Mouse (Mus musculus): ENCODE results near the gene Lmx1b.

Gene Lmx1b

DNA sequence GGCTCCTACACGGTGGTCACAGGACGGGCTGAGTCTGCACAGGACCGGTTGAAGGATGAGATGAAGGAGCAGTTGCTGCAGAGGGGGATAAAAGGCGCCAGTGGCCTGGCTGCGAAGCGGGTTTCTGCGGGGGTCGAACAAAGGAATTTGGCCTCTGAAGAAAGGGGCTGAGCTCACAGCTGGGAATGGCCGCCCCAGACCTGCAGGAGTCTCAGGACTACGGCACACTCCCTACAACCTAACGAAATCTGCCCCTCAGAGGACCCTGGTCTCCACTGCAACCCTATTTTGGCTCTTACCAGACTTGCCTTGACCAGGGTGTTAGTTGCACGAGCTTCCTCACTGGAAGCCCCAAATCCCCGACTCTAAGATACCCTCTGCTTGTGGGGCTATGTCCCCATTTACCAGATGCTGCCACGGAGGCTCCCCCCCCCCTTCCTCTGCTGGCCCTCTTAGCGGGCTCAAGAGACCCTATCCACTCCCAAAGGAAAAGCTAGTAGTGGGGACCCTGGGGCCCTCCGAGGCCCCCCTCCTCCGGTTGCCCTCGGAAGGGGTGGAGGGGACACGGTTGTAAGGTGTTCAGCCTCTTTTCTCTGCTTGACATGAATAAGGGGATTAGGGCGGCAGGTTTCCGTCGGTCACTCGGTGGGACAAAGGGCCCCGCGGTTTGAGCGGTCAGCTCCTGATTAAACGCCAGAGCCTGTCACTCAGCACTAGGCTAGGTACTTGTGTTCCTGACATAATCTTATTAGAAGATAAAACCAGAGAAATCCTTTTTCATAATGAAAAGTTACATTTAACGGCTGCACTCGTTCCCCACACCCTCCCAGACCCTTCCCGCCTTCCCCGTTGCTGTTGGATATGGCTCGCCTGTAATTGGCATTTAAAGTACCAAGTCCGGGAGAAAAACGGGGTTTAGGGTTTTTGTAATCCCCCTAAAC lies 10.0 kb downstream of the Lmx1b start:
- DNase-seq (ENCODE audit: low spot score): no peak

DNA sequence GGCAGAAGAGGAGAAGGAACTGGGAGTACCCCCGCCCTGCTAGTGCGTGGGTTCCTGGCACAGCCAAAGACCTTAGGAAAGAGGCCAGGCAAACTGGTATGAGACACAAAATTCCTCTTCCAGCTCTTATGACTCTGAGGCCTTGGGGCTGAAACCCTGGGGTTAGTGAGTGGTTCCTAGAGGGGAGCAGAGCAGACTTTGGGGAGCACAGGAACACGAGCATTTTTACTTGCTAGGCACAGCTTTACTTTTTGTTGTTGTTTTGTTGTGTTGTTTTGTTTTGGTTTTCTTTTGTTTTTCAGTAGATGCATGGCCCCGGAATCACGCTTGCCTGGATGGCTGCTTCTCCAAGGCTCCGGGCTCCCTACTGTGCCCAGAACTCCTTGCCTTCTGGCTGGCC lies 10.7 kb downstream of the Lmx1b start:
- no peak for DNase-seq (ENCODE audit: low spot score)

DNA sequence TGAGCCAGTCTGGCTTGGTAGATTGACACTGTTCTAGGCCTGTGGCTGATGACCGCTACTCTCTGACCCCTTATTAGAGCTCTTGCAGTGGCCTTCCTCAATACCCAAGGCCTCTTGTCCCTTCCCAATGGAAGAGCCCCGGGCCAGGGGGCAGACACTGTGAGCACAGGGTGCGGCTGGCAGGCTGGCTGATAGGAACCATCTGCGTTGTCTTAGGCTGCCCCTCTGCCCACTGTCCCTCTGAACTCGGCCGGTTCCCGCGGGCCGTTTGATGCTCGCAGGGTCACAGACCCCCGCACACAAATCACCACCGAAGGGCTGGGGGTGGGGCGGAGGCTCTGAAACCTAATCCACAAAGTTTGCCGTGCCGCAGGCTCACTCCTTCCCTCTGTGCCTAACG lies 11.5 kb downstream of the Lmx1b start:
- DNase-seq (ENCODE audit: low spot score): no peak

DNA sequence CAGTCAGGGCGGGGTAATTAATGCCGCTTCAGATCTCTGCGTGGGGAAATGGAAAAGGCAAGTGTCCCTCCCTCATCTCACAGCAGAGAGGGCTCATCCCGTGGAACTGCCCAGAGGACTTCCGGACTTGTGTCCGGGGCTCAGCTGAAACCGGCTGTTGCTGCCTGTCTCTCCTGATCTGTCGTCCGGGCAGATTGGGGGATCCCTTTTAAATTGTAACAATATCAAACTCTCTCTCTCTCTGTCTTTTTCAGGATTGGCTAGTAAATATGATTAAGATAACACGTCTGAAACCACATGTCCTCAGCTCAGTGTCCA lies 13.3 kb downstream of the Lmx1b start:
- DNase-seq (ENCODE audit: low spot score): no peak

DNA sequence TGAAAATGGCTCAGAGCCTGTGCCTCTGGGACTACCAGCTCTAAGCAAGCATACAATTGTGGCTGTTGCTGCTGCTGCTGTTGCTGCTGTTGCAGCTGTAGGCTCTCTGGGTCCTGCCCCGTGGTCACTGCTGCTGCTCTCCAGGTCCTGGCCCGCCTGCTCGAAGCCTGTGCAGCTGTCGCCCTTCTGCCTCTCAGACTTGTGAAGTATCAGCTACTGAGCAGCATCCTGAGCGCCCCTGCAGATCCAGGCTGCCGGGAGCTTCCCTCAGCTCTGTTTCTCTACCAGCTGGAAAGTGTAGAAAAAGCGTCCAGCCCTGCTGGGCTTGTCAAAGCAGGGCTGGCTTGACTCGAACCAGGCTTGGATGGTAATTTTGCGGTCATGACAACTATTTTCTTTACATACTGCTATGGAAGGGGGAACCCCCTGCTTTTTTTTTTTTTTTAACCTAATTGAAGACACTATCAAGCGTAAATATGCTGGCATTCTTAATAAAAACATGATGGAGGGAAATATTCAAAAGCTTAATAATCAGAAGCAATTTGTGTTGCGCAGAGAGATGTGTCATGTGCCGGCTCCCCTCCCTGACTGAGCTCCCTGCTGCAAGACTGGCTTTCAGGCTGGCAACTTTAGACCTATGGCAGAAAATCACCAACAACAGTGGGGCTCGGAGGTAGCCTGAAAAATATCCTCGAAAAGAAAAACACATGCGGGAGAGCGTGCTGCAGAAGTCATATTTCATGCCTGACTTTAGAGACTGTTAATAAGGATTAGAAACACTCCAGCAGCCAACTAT lies 13.9 kb downstream of the Lmx1b start:
- no peak for DNase-seq (ENCODE audit: low spot score)

DNA sequence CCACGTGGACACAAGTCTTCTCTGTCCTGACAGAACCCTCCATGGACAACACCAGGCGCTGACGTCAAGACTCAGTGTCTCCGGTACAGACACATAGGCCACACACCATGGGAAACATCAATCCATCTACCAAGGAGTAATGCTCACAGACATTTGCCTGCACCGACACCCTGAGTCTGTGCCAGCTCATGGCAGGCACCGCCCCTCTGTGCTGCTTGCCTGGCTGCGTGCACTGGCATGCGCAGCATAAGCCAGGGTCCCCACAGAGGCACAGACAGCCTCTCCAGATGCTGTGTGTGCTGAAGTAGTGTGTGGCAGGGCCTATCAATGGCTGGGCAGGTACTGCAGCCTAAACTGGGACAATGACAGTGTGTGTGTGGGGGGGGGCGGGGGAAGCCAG lies 22.6 kb downstream of the Lmx1b start:
- DNase-seq (ENCODE audit: low spot score): no peak

DNA sequence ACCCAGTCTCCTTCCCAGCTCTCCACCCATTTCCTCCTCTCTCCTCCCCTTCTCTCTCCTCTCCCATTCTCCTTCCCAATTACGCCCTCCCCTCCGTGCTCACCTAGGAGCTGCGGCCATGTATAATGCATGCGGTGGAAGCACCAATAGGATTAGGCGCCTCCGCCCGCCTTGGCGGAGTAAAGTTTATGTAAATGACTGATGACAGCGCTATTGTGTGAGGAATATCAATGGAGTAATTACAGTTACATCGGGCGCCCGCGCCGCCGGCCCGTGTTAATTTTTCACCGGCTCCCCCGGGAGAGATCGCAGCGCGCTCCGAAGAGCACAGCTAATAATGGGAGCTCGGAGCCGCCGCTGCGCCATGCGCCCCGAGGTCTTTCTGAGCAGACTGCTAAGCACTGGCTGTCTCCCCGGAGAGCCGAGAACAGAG lies 23.9 kb downstream of the Lmx1b start:
- DNase-seq (ENCODE audit: low spot score): no peak

DNA sequence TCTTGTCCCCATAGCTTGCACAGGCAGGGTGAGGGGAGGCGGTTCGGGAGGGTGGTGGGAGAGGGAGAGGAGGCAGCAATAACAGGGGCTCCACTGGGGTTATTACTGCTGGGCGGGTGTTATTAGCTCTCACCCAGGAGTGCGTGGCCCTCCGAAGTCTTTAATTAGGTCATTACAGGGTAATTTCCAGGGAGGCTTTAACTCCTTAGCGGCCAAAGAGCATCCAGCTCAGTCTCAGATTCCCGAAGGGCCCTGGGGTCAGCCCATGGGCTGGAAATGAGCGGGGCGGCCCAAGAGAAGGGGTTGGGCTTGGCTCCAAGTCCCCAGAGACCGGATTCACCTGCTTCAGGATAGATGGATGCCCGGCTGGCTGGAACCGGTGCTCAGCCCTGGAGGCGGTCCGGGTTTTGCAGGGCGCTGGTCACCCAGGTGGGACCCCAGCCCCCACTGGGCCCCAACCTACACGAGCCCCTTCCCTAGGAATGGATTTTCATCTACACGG lies 24.4 kb downstream of the Lmx1b start:
- DNase-seq (ENCODE audit: low spot score): no peak

DNA sequence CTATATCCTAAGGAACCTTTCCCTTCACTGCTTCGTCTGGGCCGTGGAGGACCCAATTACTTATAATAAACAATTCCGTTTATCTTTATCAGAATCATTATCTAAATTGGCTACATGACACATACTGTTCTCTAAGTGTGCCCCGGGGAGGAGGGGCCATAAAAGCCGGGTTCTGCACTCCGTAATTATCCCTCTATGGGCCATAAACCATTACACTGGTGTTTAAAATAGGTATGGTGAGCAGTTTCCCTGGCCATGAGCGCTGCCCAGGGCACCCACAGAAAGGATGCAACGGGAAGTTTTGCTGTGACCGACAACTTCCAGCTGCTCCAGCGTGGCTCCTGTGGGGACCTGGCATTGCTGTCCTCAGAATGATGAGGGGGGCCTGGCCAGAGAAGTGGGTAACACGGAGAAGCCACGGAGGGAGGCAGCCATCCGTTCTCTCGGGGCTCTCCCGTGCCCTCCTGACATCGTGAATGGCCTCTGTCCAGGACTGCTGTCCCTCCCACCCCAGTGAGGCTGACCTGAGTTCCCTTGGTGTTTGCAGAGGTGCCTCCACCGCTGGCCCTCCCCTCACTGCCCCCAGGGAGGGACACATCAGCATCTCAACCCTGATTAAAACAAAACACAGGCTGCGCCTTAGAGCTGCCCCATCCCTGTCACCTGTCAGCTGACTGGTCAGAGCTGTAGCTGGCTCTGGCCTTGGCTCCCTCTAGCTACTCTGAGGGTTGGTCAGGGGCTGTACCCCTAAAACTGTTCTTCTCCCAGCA lies 34.6 kb downstream of the Lmx1b start:
- DNase-seq (ENCODE audit: low spot score): no peak

DNA sequence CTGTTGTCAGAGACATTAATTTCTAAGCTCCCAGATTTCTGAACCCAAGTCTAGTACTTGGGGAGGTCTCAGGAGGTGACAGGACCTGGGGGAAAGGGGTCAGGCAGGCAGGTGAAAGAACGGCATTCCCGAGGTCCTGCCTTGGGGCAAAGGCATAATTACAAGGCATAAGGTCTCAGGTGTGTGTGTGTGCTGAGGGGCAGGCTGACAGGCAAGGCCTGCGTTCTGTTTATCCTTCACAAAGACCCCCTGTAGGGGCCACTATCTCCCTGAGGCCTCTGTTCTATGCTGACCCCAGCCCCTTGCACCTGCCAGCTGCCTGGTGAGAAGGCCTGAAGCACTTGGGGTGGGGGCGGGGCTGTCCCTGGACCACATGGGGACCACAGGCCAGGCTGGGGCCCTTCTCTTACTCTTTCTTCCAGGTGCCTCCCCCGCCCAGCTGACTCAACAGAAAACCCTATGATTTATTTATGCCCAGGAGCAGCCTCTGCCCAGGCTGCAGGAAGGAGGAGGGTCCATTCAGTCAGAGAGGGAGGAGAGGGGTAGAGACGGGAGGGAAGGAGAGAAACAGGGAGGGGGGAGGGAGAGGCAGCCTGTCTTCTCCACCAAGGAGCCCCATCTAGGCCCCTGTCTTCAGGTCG lies 35.3 kb downstream of the Lmx1b start:
- no peak for DNase-seq (ENCODE audit: low spot score)

DNA sequence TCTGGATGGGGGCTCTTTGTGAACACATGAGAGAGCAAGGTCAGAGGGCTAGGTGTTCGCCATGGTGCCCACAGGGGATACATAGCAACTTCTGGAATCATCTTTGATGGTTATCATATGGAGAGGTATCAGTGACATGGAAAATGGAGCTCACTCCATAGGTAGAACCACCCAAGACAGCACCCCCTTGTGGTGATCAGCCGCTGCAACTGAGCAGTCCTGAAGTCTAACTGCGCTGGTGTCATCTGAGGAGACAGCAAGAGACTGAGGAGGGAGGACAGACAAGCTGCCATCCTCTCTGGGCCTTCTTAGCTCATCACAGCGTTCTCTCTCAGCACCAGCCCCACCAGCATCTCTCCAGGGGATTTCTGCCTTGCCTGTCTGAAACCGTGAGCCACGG lies 39.8 kb downstream of the Lmx1b start:
- DNase-seq (ENCODE audit: low spot score): no peak

DNA sequence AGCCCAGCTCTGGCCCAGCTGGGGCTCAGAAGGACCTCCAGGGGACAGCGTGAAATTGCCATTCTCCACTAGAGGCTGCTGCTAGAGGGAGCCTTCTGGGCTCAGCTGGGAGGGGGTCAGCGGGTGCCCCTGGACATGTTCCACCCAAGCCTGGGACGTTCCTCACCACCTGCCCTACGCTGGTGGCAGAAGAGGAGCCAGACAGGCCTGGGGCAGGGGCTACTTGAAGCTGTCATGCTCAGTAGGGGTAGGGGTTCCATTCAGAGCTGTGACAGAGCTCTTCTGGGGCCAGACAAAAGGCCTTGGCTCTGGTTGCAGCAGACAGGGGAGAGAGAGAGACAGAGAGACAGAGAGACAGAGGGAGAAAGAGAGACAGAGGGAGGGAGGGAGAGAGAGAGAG lies 42.9 kb downstream of the Lmx1b start:
- no peak for DNase-seq (ENCODE audit: low spot score)

DNA sequence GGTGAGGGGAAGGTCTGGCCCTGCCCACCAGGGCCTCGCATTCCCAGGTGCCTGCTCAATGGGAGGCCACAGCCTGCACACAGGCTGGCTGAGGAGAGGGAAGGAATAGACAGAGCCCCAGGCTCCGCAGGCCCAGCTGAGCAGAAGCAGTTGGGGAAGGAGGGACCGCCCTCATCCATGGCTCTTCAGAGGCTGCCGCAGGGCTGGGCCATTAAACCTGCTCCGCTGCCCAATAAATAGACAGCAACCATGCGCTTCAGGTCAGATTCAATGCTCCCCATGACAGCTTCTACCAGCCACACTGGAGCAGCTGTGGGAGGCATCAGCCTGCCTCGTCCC lies 45.3 kb downstream of the Lmx1b start:
- DNase-seq (ENCODE audit: low spot score): no peak

DNA sequence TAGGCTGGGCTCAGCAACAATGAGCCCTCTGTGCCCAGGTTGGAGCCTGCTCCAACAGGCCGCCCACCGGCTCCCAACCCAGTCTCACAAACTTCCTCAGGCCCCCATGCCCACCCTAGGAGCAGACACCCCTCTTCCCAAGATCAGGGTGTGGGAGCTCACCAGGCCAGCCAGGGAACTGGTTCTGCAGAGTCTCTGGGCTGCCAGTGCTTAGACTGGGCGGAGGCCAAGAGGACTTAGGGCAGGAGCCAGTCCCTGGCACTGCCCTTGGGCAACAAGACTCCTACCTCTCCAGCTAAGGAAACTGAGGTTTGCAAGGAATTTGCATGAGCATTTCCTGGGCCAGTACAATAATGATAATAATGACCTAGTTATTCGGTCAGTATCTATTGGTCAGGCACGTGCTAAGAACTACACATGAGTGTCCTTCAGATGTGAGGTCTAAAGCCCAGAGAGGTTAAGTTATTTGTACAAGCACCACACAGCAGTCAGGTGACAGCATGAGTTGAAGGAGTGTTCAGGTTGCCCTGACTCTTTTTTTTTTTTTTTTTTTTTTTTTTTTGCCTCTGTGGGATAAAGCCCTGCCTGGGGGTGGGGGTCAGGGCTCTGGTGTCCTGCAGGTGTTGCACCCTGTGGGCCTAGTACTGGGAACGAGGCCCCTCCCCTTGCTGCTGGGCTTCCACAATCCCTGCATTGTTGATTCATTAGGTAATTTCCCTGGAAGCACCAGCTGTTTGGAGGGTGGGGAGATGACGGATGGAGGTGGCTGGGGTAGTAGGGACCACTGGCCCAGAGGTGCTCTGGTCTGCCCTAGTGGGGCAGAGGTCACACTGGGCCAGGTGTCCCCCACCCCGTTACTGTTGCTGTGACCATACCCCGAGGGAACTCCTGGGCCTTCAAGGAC lies 45.9 kb downstream of the Lmx1b start:
- DNase-seq (ENCODE audit: low spot score): no peak

DNA sequence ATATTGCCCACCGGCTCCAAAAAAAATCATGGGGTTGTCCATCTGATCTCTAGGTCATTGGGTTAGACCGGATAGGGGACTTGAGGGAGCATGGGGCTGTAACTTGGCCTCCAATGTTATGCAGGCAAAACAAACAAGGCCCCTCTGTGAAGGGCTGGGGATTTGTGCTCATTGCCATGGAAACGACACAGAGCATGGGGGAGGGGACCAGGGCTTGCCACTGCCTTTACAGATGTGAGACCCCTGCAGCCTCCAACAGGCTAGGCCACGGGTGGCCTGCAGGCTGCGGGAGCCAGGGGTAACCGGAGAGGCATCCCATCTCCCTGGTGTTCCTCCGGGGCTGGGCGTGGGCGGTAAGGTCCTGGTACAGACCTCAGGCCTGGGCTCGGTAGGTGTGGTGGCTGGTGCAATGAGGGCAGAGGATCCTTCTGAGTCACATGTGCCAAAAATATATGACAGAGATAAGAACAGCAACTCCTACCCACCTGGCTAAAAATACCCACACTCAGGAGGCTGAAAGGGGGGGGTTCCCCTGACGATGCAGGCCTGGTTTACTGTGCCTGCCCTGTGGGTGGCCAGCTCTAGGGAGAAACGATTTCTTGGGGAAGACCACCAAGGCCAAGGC lies 47.3 kb downstream of the Lmx1b start:
- no peak for DNase-seq (ENCODE audit: low spot score)

DNA sequence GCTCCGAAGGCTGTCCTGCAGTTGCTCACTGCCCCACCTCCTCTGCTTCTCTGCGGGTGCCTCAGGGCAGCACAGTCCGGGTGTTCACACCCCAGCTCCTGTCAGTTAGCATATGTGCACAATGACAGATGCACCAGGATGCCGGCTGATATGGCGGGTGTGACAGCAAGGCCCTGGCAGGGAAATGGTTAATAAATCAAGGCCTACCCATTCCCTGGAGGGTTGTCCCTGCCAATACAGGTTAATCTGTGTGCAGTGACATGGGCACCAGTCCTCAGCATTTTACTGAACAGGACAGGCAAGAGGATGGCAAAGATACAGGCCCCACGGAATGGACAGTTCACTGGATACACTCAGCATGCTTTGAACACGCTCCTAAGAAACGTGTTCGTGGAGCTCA lies 51.0 kb downstream of the Lmx1b start:
- no peak for DNase-seq (ENCODE audit: low spot score)

DNA sequence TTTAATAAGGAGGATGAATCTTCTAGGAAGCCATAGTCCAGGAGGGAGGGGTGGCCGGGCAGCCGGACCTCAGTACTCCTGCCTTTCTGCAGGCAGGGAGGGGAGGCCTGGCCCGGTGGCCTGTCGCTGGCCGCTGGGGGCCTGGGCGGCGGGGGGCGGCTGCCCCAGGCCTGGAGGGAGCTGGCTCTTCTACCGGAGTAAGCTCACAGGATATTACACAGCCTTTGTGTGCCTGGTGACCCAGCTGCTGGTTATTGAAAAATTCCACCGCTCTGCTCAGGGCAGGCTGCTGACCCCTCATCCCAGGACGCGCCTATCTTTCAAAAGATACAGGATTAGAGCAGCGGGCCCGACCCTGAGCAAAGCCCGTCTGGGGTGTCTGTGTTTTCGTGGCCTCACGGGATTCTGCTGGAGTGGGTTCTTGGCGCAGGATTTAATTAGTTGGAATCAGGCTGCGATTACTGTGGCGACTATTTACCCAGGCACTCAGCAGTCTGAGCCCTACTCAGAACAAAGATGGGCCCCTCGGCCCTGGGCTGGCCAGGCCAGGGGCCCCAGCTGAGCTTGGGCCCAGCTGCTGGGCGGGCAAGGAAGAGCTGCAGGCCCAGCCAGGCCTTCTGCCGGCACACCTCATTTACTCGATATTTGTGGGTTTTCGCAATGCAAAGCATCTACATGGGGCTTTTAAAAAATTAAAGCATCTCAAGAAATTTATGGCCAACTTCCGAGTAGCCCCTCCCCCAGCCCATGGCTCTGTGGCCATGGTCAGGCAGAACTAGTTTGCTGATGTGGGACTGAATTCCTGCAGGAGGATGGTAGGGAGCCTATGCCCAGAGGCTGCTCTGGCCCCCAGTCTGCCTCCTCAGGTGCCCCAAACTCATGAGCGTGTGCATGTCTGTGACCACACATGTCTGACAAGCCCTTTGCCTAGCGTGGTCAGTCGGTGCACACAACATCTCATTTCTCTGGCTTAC lies 55.1 kb downstream of the Lmx1b start:
- no peak for DNase-seq (ENCODE audit: low spot score)

DNA sequence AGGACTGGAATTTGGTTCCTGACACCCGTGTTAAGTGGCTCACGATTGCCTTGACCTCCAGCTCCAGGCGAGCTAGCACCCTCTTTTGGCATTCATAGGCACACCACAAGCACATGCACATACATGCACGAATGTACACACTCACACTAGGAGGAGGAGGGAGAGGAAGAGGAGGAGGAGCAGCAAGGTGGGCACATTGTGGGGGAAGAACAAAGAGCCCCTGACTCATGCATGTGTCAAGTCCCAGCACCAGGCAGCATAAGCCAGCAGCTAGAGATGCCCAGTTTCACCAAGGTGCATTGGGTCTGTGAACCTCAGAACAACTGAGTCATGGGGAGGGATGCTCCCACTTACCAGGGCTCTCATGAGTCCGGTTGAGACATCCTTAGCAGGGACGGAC lies 56.5 kb downstream of the Lmx1b start:
- DNase-seq (ENCODE audit: low spot score): no peak

DNA sequence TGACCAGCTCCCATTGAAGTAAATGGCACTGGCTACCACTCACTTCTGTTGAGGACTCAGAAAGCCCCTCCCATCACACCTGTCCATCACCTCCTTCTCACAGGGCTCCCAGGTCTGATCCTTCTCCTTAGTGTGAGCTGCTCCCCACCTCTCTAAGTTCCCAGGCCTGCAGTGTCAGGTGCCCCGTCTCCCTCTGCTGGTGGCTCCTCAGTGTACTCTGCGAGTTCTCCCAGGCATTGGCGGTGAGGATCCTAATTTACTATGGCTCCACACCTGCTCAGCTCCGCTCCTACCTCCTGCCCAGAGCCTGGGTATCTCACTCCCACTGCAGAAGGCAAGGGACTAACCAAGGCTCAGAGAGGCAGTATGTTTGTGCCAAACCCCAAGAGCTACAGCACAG lies 57.0 kb downstream of the Lmx1b start:
- peak; percentile 55 for DNase-seq (ENCODE audit: low spot score)

Data from testis, postnatal 10 days (tissue).